Mouse (Mus musculus) lung, postnatal 0 days (tissue): ENCODE measurements around the gene Braf. TPM values are rescaled to one million over a fixed set of nuclear protein-coding genes. Genes with fewer than 3 reads are reported as not detected.

Source experiments
- ATAC-seq: fragments of 200-750 bp; cut with Nextera tagmentation; 2 replicates; pipeline ENCODE4 v1.8.0; 2017; ENCODE audit warnings: moderate library complexity
- DNase-seq: peaks from one replicate; pipeline ENCODE4 v3.0.0-alpha.2; 2016; ENCODE audit warnings: low spot score
- H3K27ac ChIP-seq: fragments of 300-500 bp; sonication (generic); 2 replicates; pipeline ENCODE4 v1.5.1; 2014; ENCODE audit warnings: antibody characterized with exemption, mild to moderate bottlenecking, low read length, mixed read lengths
- H3K27me3 ChIP-seq: fragments of 300-500 bp; sonication (generic); replicated peaks from 2 replicates; pipeline ENCODE4 v1.6.1; 2014; ENCODE audit warnings: low read length, mixed read lengths; ENCODE audit not compliant: insufficient read depth
- H3K36me3 ChIP-seq: fragments of 300-500 bp; sonication (generic); 2 replicates; pipeline ENCODE4 v1.6.1; 2014; ENCODE audit warnings: low read length, mixed read lengths; ENCODE audit not compliant: insufficient read depth
- H3K4me1 ChIP-seq: fragments of 300-500 bp; sonication (generic); 2 replicates; pipeline ENCODE4 v1.6.1; 2014; ENCODE audit warnings: antibody characterized with exemption, low read depth, low read length, mixed read lengths; ENCODE audit not compliant: insufficient read depth
- H3K4me2 ChIP-seq: fragments of 300-500 bp; sonication (generic); replicated peaks from 2 replicates; pipeline ENCODE4 v1.6.1; 2014; ENCODE audit warnings: low read depth, mild to moderate bottlenecking, low read length, moderate library complexity, mixed read lengths
- H3K4me3 ChIP-seq: fragments of 300-500 bp; sonication (generic); 2 replicates; pipeline ENCODE4 v1.5.1; 2014; ENCODE audit warnings: low read depth, low read length
- H3K9ac ChIP-seq: fragments of 300-500 bp; sonication (generic); replicated peaks from 2 replicates; pipeline ENCODE4 v1.6.1; 2014; ENCODE audit warnings: low read depth, mild to moderate bottlenecking
- H3K9me3 ChIP-seq: fragments of 300-500 bp; sonication (generic); 2 replicates; pipeline ENCODE4 v1.6.1; 2016; ENCODE audit warnings: low read length, mixed read lengths
- CTCF ChIP-seq: IDR thresholded peaks from 2 replicates; pipeline ENCODE4 v1.5.1; 2016; ENCODE audit warnings: antibody characterized with exemption, mild to moderate bottlenecking
- EP300 ChIP-seq: IDR thresholded peaks from 2 replicates; pipeline ENCODE4 v1.6.1; 2016; ENCODE audit warnings: antibody characterized with exemption, mild to moderate bottlenecking, control low read depth
- WGBS: fragments of 180-500 bp; shearing (Covaris S2); extraction: QIAGEN DNeasy Blood & Tissue Kit; methylation state at CpG from one replicate; pipeline ENCODE4 v1.1.7; 2014; 5-methylcytosine and 5-hydroxymethylcytosine counted together
- polyA plus RNA-seq: library from polyadenylated mRNA; unstranded; fragments of >200 nt; fragmentation: Nextera tagmentation; extraction: Ambion mirVana; gene quantifications from 2 replicates; pipeline ENCODE4 v1.2.1, GENCODE M21; 2015

Gene Braf
- polyA plus RNA-seq, 1 experiment from 2014 or later, result 8.1 TPM

DNA sequence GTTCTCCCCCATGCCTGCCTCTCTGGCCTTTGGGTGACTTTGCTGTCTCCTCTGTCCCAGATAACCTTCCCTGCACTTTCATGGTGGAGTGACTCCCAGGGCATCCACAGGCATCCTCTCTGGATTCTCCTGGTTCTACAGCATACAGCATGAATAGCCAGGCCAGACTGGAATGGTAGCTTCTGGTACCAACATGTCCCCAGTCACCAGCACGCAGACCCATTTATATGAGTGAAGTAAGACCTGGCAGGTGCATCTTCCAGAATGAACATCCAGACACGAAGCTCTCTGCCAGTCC lies 169.7 kb downstream of the Braf start:
- no peak overlapping the region for H3K4me3 ChIP-seq
- peak overlapping the region; percentile 57; the same call in 1 of the 2 replicates for H3K27ac ChIP-seq
- peak overlapping the region; percentile 89 for H3K4me2 ChIP-seq
- no peak for TF ChIP-seq EP300
- no peak for TF ChIP-seq CTCF
- H3K4me1 ChIP-seq, result peaks cover 11% of the 10 kb centered on the region; the same call in 1 of the 2 replicates
- no peaks in the 10 kb centered on the region for H3K36me3 ChIP-seq
- no peak overlapping the region for H3K9ac ChIP-seq
- H3K27me3 ChIP-seq, result no peaks in the 10 kb centered on the region
- H3K9me3 ChIP-seq, result no peaks in the 10 kb centered on the region
- DNase-seq, result no peak
- ATAC-seq, result no peak
- 72% methylated on average over 2 of the region's 2 CpGs for WGBS

DNA sequence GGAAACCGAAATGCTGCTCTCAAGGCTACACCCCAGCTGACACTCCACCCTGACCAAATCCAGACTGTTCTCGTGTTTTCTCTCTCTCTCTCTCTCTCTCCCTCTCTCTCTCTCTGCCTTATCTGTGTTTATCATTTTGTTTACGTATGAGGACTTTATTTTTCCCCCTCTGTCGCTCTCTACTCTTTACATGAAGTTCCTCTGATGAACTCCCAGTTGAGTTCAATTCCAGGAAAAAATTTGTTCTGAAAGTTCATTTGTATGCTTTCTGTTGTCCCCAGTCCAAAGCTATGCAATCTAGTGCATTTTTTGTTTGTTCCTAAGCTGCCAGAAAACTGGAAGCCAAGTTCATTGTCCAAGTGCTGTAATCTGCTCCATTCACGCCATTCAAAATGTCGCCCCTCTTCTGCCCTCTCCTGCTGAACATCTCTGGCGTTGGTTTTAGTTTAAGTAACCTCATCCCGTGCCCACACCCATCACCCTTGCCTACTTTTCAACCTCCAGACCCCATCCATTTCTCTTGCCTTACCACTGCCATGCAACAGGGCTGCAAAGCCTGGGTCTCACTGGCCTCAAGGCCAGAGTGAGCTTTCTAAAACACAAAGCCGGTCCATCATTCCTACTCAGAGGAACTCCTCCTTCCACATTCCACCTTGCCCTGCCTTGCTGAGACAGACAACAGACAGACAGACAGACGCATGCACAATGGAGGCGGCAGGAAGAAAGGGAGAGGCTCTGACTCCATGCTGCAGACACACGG lies 170.2 kb downstream of the Braf start:
- TF ChIP-seq EP300 (peak; percentile 78; the same call in 1 of the 2 replicates), CTCF (no peak)
- H3K9me3 ChIP-seq, result no peaks in the 10 kb centered on the region
- peak overlapping the region; percentile 63 for H3K27ac ChIP-seq
- peaks cover 11% of the 10 kb centered on the region; the same call in 1 of the 2 replicates for H3K4me1 ChIP-seq
- H3K4me2 ChIP-seq, result peak overlapping the region; percentile 89
- DNase-seq (peak; percentile 87), ATAC-seq (peak; percentile 44)
- H3K36me3 ChIP-seq, result no peaks in the 10 kb centered on the region
- H3K27me3 ChIP-seq, result no peaks in the 10 kb centered on the region
- H3K9ac ChIP-seq, result no peak overlapping the region
- H3K4me3 ChIP-seq, result no peak overlapping the region
- 53% methylated on average over 12 of the region's 12 CpGs for WGBS

Other genes with a start within 250 kb of the Braf start
- 13.4 and 13.8 TPM in 2 replicates for gene Dennd2a, start 167.6 kb downstream of the Braf start, polyA plus RNA-seq
- gene Adck2, start 151.6 kb downstream of the Braf start, polyA plus RNA-seq, result 24.6 and 25.7 TPM in 2 replicates
- gene Gm42420, start 139.7 kb downstream of the Braf start, polyA plus RNA-seq, result 0.75 and 0.89 TPM in 2 replicates
- 267 and 287 TPM in 2 replicates for gene Ndufb2, start 132.9 kb downstream of the Braf start, polyA plus RNA-seq
- 116 and 124 TPM in 2 replicates for gene Mrps33, start 85.5 kb upstream of the Braf start, polyA plus RNA-seq
- gene Tmem178b, start 147.8 kb upstream of the Braf start, polyA plus RNA-seq, result 0.10 and 0.24 TPM in 2 replicates